Mouse (Mus musculus) monocyte, adult 5-6 weeks (primary cell): ENCODE results near the gene Tdp2. TPM values are rescaled to one million over a fixed set of nuclear protein-coding genes. Genes with fewer than 3 reads are reported as not detected.

ENCODE experiments used
- ATAC-seq: fragments of 153-309, 156-312 bp; replicated peaks from 2 replicates; pipeline ENCODE4 v1.8.0; 2017; ENCODE audit warnings: mild to moderate bottlenecking; ENCODE audit not compliant: low TSS enrichment, insufficient number of reproducible peaks, severe bottlenecking, poor library complexity, low FRiP score
- total RNA-seq: library from RNA; stranded (forward); fragments of 200-1000, 200-491, 200-594 nt; gene quantifications from 3 replicates; pipeline ENCODE4 v1.2.3, GENCODE M21; 2017

Gene Tdp2
- total RNA-seq, 1 experiment from 2014 or later: 50.7 TPM

DNA sequence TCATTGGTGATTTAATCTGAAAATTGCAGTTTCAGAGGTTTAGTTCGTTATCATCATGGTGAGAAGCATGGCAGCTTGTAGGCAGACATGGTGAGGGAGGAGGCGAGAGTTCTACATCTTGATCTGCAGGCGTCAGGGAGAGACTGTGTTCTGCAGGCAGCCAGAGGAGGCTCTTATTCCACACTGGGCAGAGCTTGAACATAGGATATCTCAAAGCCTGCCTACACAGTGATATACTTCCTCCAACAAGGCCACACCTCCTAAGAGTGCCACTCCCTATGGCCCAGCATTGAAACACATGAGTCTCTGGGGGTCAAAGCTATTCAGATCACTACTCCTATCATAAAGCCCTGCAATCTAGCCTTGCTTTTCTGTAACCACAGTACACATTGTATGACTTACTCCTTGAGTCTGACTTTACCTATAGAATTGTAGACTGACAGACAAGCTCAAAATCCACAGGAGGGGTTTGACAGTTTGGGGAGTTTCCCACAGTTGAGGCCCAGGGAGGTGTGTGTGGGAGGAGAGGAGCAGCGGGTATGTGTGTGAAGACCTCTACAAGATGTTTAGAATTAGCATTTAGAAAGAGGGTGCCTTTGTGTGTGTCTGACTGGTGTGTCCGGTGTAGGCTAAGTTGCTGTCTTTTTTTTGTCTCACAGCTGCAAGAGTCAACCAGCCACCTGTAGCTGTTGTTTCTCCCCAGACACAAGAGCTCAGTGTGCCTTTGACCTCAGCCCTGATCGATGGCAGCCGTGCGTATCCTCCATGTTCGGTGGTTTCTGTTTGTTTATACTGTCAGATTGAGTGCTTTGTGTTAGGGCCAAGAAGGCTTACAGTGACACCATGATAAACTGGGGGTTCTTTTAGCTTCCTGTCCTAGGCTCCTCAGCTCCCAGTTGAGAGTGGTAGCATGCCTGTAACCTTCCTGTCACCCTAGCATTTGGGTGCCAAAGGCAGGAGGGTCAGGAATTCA is 35.2 kb downstream of the Tdp2 start:
- no peak for ATAC-seq

DNA sequence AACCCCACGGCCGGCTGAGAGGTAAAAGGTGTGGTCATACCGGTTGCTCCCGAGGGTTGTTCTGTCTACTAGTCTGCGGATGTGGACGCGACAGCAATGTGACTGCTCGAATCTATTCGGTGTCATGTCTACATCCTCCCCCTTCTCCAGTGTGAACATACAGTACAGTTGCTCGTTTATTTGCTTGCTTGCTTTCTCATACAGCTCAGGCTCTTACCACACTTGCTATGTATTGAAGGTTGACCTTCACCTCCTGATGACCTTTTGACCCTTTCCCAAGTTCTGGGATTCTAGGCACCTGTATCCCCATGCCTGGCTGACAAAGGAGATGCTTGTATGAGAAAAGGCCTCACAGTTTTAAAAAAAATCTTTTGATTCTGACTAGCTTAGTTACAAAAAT is 36.3 kb downstream of the Tdp2 start:
- no peak for ATAC-seq

DNA sequence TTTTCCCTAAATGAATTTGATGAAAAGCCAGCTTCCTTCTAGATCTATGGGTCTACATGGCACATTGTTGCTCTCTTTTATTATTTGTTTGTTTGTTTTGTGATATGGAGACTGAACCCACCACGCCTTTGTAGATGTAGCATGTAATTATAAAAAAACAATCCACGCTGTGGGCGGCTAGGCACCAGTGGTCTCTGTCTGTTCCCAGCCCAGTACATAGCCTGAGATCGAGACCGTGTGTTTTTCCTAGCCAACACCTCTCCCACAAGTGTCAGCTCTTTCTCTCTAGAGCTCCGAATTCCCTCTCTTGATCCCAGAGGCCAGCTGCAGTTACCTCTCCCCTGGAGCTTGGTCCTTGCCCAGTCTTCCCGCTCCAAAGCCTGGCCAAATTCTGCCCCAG is 36.8 kb downstream of the Tdp2 start:
- no peak for ATAC-seq

DNA sequence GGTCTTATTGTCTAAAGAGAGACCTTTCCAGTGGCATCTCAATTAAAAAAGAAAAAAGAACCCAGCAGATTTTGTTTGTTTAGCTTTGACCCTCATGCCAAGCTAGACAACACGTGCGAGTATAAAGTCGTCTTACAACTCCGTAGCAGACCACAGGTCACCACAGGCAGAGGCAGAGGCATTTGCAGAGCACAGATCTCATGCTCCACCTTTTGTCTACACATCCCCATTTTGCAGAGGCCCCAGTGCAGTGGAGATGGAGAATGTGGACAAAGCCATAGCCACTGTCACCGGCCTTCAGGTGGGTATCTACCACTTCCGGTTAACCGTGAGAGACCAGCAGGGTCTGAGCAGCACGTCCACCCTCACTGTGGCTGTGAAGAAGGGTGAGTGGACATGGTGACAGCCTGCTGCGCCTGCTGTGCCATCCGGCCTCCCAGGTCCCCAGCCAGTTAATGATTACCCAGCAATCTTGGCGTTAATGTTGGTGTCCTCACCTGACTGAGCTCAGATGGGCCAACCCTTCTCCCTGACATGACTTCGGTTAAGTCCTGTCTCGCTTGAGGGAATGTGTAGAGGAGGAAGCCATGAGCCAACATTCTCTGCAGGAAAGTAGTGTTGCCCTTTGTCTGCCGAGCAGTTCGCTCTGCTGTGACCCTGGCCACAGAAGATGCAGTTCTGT is 48.0 kb downstream of the Tdp2 start:
- ATAC-seq: no peak

DNA sequence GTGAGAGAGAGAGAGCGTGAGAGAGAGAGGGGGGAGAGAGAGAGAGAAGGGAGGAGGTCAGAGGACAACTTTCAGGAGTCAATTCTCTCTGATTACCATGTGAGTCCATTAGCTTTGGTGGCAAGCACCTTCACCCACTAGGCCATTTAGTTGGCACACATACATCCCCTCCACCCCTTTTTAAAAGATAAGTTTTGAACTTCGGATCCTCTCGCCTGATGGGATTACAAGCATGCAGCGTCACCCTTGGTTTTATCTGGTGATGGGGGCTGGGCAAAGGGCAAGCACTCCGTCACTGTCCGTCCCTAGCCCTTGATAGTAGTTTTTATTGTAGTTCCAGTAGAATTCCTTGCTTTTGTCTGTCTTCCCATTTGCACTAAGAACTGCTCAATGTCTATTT is 48.7 kb downstream of the Tdp2 start:
- ATAC-seq: no peak

DNA sequence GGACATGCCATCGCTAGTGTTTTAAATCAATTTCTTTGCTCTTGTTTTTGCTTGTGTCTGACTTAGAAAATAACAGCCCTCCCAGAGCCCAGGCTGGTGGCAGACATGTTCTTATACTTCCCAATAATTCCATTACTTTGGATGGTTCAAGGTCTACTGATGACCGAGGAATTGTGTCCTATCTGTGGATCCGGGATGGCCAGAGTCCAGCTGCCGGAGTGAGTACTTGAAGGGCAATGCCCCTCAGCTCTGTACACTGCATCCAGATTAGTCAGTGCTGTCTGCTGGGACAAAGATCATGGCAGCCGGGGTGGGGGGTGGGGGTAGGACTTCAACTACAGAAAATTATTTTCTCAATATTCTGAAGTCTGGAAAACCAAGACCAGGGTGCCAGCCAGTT is 49.2 kb downstream of the Tdp2 start:
- ATAC-seq: no peak

DNA sequence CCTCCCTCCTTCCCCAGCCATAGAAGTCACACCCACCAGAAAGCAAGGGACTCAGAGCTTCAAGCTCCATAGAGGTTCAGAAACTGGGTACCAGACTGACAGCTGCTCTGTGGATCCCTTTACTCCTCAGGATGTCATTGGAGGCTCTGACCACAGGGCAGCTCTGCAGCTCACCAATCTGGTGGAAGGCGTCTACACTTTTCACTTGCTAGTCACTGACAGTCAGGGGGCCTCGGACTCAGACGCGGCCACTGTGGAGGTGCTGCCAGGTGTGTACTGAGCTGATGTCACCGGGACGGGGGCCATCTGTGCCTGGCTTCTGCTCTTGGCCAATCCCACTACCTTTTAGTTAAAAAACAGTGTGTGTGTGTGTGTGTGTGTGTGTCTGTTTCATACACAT is 50.9 kb downstream of the Tdp2 start:
- no peak for ATAC-seq

DNA sequence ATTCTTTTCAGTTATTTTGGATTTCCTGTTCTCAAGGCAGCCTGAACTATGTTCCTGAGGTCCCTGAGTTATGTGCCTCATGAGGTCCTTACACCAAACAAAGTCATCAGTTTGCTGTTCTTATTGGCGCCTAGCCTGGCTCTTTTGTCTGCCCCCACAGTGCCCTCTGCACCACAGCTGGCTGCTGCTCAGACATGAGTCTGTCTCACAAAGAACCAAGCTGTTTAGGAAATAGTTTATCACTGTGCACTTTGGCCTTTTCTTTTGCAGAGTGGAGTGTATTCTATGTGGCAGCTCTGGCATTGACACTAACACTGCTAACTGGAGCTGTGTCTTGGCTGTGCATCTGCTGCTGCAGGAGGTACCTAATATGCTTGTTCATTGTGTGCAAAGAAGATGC is 58.1 kb downstream of the Tdp2 start:
- no peak for ATAC-seq

Other genes with a start within 250 kb of the Tdp2 start
- 128 to 224 TPM (median 134 TPM) in 3 replicates for gene Ripor2, start 249.5 kb upstream of the Tdp2 start, total RNA-seq
- gene Armh2, start 90.4 kb upstream of the Tdp2 start, total RNA-seq: not detected in 3 replicates
- gene Gmnn, start 69.8 kb upstream of the Tdp2 start, total RNA-seq: 27.5 to 35.1 TPM (median 30.2 TPM) in 3 replicates
- 62.4 to 79.9 TPM (median 67.1 TPM) in 3 replicates for gene BC005537, start 30.0 kb upstream of the Tdp2 start, total RNA-seq
- gene Acot13, start 139 bp upstream of the Tdp2 start, total RNA-seq: 27.0 to 33.5 TPM (median 33.2 TPM) in 3 replicates
- not detected in 3 replicates for gene D130043K22Rik, start 13.5 kb downstream of the Tdp2 start, total RNA-seq
- gene Aldh5a1, start 106.0 kb downstream of the Tdp2 start, total RNA-seq: 0.19 TPM in 1 of 3 replicates, not detected in the others
- 0.11 to 1.8 TPM (median 0.39 TPM) in 3 replicates for gene Gpld1, start 111.5 kb downstream of the Tdp2 start, total RNA-seq
- 9.5 to 21.8 TPM (median 19.0 TPM) in 3 replicates for gene Mrs2, start 188.7 kb downstream of the Tdp2 start, total RNA-seq
- gene Dcdc2a, start 224.3 kb downstream of the Tdp2 start, total RNA-seq: not detected in 3 replicates